Mouse (Mus musculus) limb, embryonic 15.5 days (tissue): ENCODE measurements around the gene Satl1. TPM values are rescaled to one million over a fixed set of nuclear protein-coding genes. Genes with fewer than 3 reads are reported as not detected.
"Not testable (repeated sequence)": the region's sequence is repeated elsewhere in the genome, so short reads cannot be mapped to it uniquely, and the experiment has no call there.

Source experiments
- ATAC-seq: fragments of 200-750 bp; cut with Nextera tagmentation; 2 replicates; pipeline ENCODE4 v1.8.0; 2017; ENCODE audit warnings: low read depth, moderate TSS enrichment; ENCODE audit not compliant: insufficient number of reproducible peaks, low FRiP score, low TSS enrichment
- H3K27ac ChIP-seq: fragments of 300-500 bp; sonication (generic); 2 replicates; pipeline ENCODE4 v1.5.1; 2015; ENCODE audit warnings: moderate library complexity, mild to moderate bottlenecking, inconsistent platforms
- H3K27me3 ChIP-seq: fragments of 300-500 bp; sonication (generic); 2 replicates; pipeline ENCODE4 v1.6.1; 2015; ENCODE audit warnings: inconsistent platforms
- H3K36me3 ChIP-seq: fragments of 300-500 bp; sonication (generic); 2 replicates; pipeline ENCODE4 v1.6.1; 2015; ENCODE audit warnings: inconsistent platforms
- H3K4me1 ChIP-seq: fragments of 300-500 bp; sonication (generic); 2 replicates; pipeline ENCODE4 v1.6.1; 2015; ENCODE audit warnings: inconsistent platforms
- H3K4me2 ChIP-seq: fragments of 300-500 bp; sonication (generic); 2 replicates; pipeline ENCODE4 v1.6.1; 2015; ENCODE audit warnings: mild to moderate bottlenecking, inconsistent platforms
- H3K4me3 ChIP-seq: fragments of 300-500 bp; sonication (generic); 2 replicates; pipeline ENCODE4 v1.5.1; 2015; ENCODE audit warnings: mild to moderate bottlenecking, inconsistent platforms
- H3K9ac ChIP-seq: fragments of 300-500 bp; sonication (generic); 2 replicates; pipeline ENCODE4 v1.6.1; 2015; ENCODE audit warnings: inconsistent platforms
- H3K9me3 ChIP-seq: fragments of 300-500 bp; sonication (generic); 2 replicates; pipeline ENCODE4 v1.6.1; 2016; ENCODE audit warnings: inconsistent platforms
- WGBS: fragments of 180-500 bp; shearing (Covaris S2); methylation state at CpG from one replicate; pipeline ENCODE4 v1.1.7; 2015; 5-methylcytosine and 5-hydroxymethylcytosine counted together
- polyA plus RNA-seq: library from polyadenylated mRNA; unstranded; fragments of >200 nt; fragmentation: Nextera tagmentation; extraction: Ambion mirVana; gene quantifications from 2 replicates; pipeline ENCODE4 v1.2.1, GENCODE M21; 2015

Gene Satl1
- not detected in 2 replicates for polyA plus RNA-seq

- Histone ChIP-seq H3K9ac (no peak within 1 kb of the TSS), H3K9me3 (no peaks in the 10 kb centered on the region), H3K27ac (no peak within 1 kb of the TSS), H3K4me2 (no peak within 1 kb of the TSS), H3K36me3 (no peaks in the 10 kb centered on the region), H3K4me1 (no peaks in the 10 kb centered on the region), H3K4me3 (no peak within 1 kb of the TSS), H3K27me3 (no peaks in the 10 kb centered on the region)
- ATAC-seq: no peak
- WGBS: 83% methylated on average over 3 of the region's 3 CpGs
Observed at GRCm38 (mm10) chrX:112406679-112407078, at the start of gene Satl1. Gene Satl1, minus strand, starts transcription at chrX:112406779.

- no peaks in the 10 kb centered on the region for H3K4me1 ChIP-seq
- H3K4me3 ChIP-seq: no peak overlapping the region
- no peak overlapping the region for H3K9ac ChIP-seq
- no peaks in the 10 kb centered on the region for H3K27me3 ChIP-seq
- no peaks in the 10 kb centered on the region for H3K36me3 ChIP-seq
- no peak overlapping the region for H3K4me2 ChIP-seq
- no peaks in the 10 kb centered on the region for H3K9me3 ChIP-seq
- no peak for ATAC-seq
- no peak overlapping the region for H3K27ac ChIP-seq
- 67% methylated on average over 2 of the region's 2 CpGs for WGBS
Observed at GRCm38 (mm10) chrX:112438064-112438463, 31.5 kb upstream of the Satl1 start.

- no peak overlapping the region for H3K4me3 ChIP-seq
- WGBS: 81% methylated on average over 1 of the region's 1 CpGs
- H3K27ac ChIP-seq: no peak overlapping the region
- ATAC-seq: no peak
- no peaks in the 10 kb centered on the region for H3K36me3 ChIP-seq
- H3K4me2 ChIP-seq: no peak overlapping the region
- no peak overlapping the region for H3K9ac ChIP-seq
- H3K9me3 ChIP-seq: no peaks in the 10 kb centered on the region
- H3K27me3 ChIP-seq: no peaks in the 10 kb centered on the region
- H3K4me1 ChIP-seq: no peaks in the 10 kb centered on the region
Observed at GRCm38 (mm10) chrX:112437580-112437979, 31.0 kb upstream of the Satl1 start.

- not testable (repeated sequence) for H3K9ac ChIP-seq, H3K4me1 ChIP-seq, H3K36me3 ChIP-seq, H3K4me2 ChIP-seq, H3K27me3 ChIP-seq, H3K9me3 ChIP-seq, H3K4me3 ChIP-seq, H3K27ac ChIP-seq, ATAC-seq
- 34% methylated on average over 2 of the region's 2 CpGs for WGBS
Observed at GRCm38 (mm10) chrX:112422998-112423397, 16.4 kb upstream of the Satl1 start.

GRCm38 (mm10) chrX:112412309-112412708 is 5.7 kb upstream of the Satl1 start:
- WGBS: 76% methylated on average over 2 of the region's 2 CpGs
- no peak for ATAC-seq
- Histone ChIP-seq H3K4me2 (no peak overlapping the region), H3K27me3 (no peaks in the 10 kb centered on the region), H3K4me3 (no peak overlapping the region), H3K4me1 (no peaks in the 10 kb centered on the region), H3K9me3 (no peaks in the 10 kb centered on the region), H3K36me3 (no peaks in the 10 kb centered on the region), H3K9ac (no peak overlapping the region), H3K27ac (no peak overlapping the region)

- H3K4me2 ChIP-seq, H3K9ac ChIP-seq, H3K27ac ChIP-seq, H3K36me3 ChIP-seq, H3K9me3 ChIP-seq, H3K4me1 ChIP-seq, H3K4me3 ChIP-seq, H3K27me3 ChIP-seq: not testable (repeated sequence)
- 85% methylated on average over 5 of the region's 5 CpGs for whole genome bisulfite sequencing
- ATAC-seq: peak; percentile 99
Observed at GRCm38 (mm10) chrX:112370577-112371410, 35.8 kb downstream of the Satl1 start.

GRCm38 (mm10) chrX:112368426-112368825 is 38.2 kb downstream of the Satl1 start:
- Histone ChIP-seq H3K27ac (no peak overlapping the region), H3K4me2 (no peak overlapping the region), H3K4me3 (no peak overlapping the region), H3K4me1 (no peaks in the 10 kb centered on the region), H3K9ac (no peak overlapping the region), H3K9me3 (peaks cover 6% of the 10 kb centered on the region), H3K27me3 (no peaks in the 10 kb centered on the region), H3K36me3 (no peaks in the 10 kb centered on the region)
- ATAC-seq: no peak
- 35% methylated on average over 4 of the region's 4 CpGs for WGBS

- Histone ChIP-seq H3K27me3 (no peaks in the 10 kb centered on the region), H3K36me3 (no peaks in the 10 kb centered on the region), H3K4me3 (no peak overlapping the region), H3K4me2 (no peak overlapping the region), H3K27ac (no peak overlapping the region), H3K9ac (no peak overlapping the region), H3K9me3 (no peaks in the 10 kb centered on the region), H3K4me1 (no peaks in the 10 kb centered on the region)
- WGBS: 46% methylated on average over 3 of the region's 3 CpGs
- ATAC-seq: no peak
Observed at GRCm38 (mm10) chrX:112348395-112348791, 58.2 kb downstream of the Satl1 start.

GRCm38 (mm10) chrX:112347467-112348394 is 58.8 kb downstream of the Satl1 start:
- Histone ChIP-seq H3K4me1 (no peaks in the 10 kb centered on the region), H3K27ac (no peak overlapping the region), H3K4me2 (no peak overlapping the region), H3K36me3 (no peaks in the 10 kb centered on the region), H3K4me3 (no peak overlapping the region), H3K27me3 (no peaks in the 10 kb centered on the region), H3K9me3 (no peaks in the 10 kb centered on the region), H3K9ac (no peak overlapping the region)
- WGBS: 62% methylated on average over 4 of the region's 4 CpGs
- no peak for ATAC-seq

GRCm38 (mm10) chrX:112339486-112339885 is 67.1 kb downstream of the Satl1 start:
- H3K27ac ChIP-seq: no peak overlapping the region
- no peaks in the 10 kb centered on the region for H3K27me3 ChIP-seq
- no peaks in the 10 kb centered on the region for H3K9me3 ChIP-seq
- no peak overlapping the region for H3K4me2 ChIP-seq
- no peak overlapping the region for H3K4me3 ChIP-seq
- ATAC-seq: no peak
- H3K36me3 ChIP-seq: no peaks in the 10 kb centered on the region
- 74% methylated on average over 3 of the region's 3 CpGs for WGBS
- no peaks in the 10 kb centered on the region for H3K4me1 ChIP-seq
- H3K9ac ChIP-seq: no peak overlapping the region
